Mouse (Mus musculus): ENCODE results near the gene Ppp6c. TPM values are rescaled to one million over a fixed set of nuclear protein-coding genes. Genes with fewer than 3 reads are reported as not detected.

The Ppp6c gene
- polyA plus RNA-seq, 1 experiment from 2014 or later, result 68.5 TPM

Other genes with a start within 250 kb of the Ppp6c start
- gene Wdr38, start 229.0 kb downstream of the Ppp6c start, polyA plus RNA-seq (2015; fragmentation: Nextera tagmentation; extraction: Ambion mirVana), result 1.8 and 2.1 TPM in 2 replicates
- gene Arpc5l, start 221.1 kb downstream of the Ppp6c start, polyA plus RNA-seq (2015; fragmentation: Nextera tagmentation; extraction: Ambion mirVana), result 140 and 153 TPM in 2 replicates
- gene Rpl35, start 220.8 kb downstream of the Ppp6c start, polyA plus RNA-seq (2015; fragmentation: Nextera tagmentation; extraction: Ambion mirVana), result 592 and 671 TPM in 2 replicates
- gene Golga1, start 160.9 kb downstream of the Ppp6c start, polyA plus RNA-seq (2015; fragmentation: Nextera tagmentation; extraction: Ambion mirVana), result 28.9 and 30.3 TPM in 2 replicates
- gene Scai, start 35.7 kb downstream of the Ppp6c start, polyA plus RNA-seq (2015; fragmentation: Nextera tagmentation; extraction: Ambion mirVana), result 15.4 and 18.7 TPM in 2 replicates

All from hindbrain, embryonic 15.5 days (tissue).